Mouse (Mus musculus) neural tube, embryonic 14.5 days (tissue): ENCODE measurements at regions not wholly inside any gene's neighbourhood (a gene's known extent, or its start where the extent isn't known, plus 50 kb on each side); places are given as distances from the start of the nearest gene placed in this dataset.

ENCODE experiments used
- ATAC-seq: fragments of 200-750 bp; cut with Nextera tagmentation; 2 replicates; pipeline ENCODE4 v1.8.0; 2017; ENCODE audit warnings: low read depth, mild to moderate bottlenecking, moderate TSS enrichment, moderate library complexity
- H3K27ac ChIP-seq: fragments of 300-500 bp; sonication (generic); 2 replicates; pipeline ENCODE4 v1.5.1; 2014; ENCODE audit warnings: low read depth, mild to moderate bottlenecking, control low read depth, low read length, moderate library complexity, mixed read lengths
- H3K27me3 ChIP-seq: fragments of 300-500 bp; sonication (generic); 2 replicates; pipeline ENCODE4 v1.6.1; 2014; ENCODE audit warnings: low read length; ENCODE audit not compliant: control insufficient read depth, insufficient read depth
- H3K36me3 ChIP-seq: fragments of 300-500 bp; sonication (generic); 2 replicates; pipeline ENCODE4 v1.6.1; 2014; ENCODE audit warnings: low read length, mixed read lengths; ENCODE audit not compliant: control insufficient read depth, insufficient read depth
- H3K4me1 ChIP-seq: fragments of 300-500 bp; sonication (generic); 2 replicates; pipeline ENCODE4 v1.6.1; 2014; ENCODE audit warnings: low read length; ENCODE audit not compliant: control insufficient read depth, insufficient read depth
- H3K4me2 ChIP-seq: fragments of 300-500 bp; sonication (generic); 2 replicates; pipeline ENCODE4 v1.6.1; 2014; ENCODE audit warnings: mild to moderate bottlenecking, low read depth, low read length, control low read depth
- H3K4me3 ChIP-seq: fragments of 300-500 bp; sonication (generic); 2 replicates; pipeline ENCODE4 v1.5.1; 2014; ENCODE audit warnings: low read depth, low read length, control low read depth, mixed read lengths
- H3K9ac ChIP-seq: fragments of 300-500 bp; sonication (generic); replicated peaks from 2 replicates; pipeline ENCODE4 v1.6.1; 2014; ENCODE audit warnings: low read depth, mild to moderate bottlenecking, control low read depth, low read length, mixed read lengths
- H3K9me3 ChIP-seq: fragments of 300-500 bp; sonication (generic); 2 replicates; pipeline ENCODE4 v1.6.1; 2016; ENCODE audit warnings: low read length; ENCODE audit not compliant: control insufficient read depth
- WGBS: fragments of 180-500 bp; shearing (Covaris S2); extraction: QIAGEN DNeasy Blood & Tissue Kit; methylation state at CpG from one replicate; pipeline ENCODE4 v1.1.7; 2014; 5-methylcytosine and 5-hydroxymethylcytosine counted together

GRCm38 (mm10) chr15:14051872-14052271, 878.4 kb upstream of the Cdh6 start:
- H3K27ac ChIP-seq: no peak overlapping the region
- 69% methylated on average over 3 of the region's 3 CpGs for WGBS

More at GRCm38 (mm10) chr15:14051872-14052271, 878.4 kb upstream of the Cdh6 start:
- H3K27me3 ChIP-seq: no peaks in the 10 kb centered on the region
- H3K9me3 ChIP-seq: no peaks in the 10 kb centered on the region
- H3K36me3 ChIP-seq: no peaks in the 10 kb centered on the region
- peak; percentile 21; the same call in 1 of the 2 replicates for ATAC-seq
- H3K4me2 ChIP-seq: no peak overlapping the region
- no peak overlapping the region for H3K4me3 ChIP-seq
- H3K4me1 ChIP-seq: no peaks in the 10 kb centered on the region
- H3K9ac ChIP-seq: no peak overlapping the region
